ENCODE assay signal across 8 mouse cellular contexts in genomic region chr2:93045129-93045817, GRCm38 (mm10). TPM values are rescaled to one million over a fixed set of nuclear protein-coding genes. Genes with fewer than 3 reads are reported as not detected.
A peak's percentile ranks its signal among the peaks of the same experiment; 100 is the strongest.
DNase-seq lines count a peak whose midpoint lies in the region; ATAC-seq and TF ChIP-seq lines count a peak whose summit lies in the region.

No protein-coding gene starts in this region.

- peak; percentile 98 for ATAC-seq in Patski
- ATAC-seq in hindbrain, embryonic 15.5 days (ENCODE audit: low FRiP score, low read depth): peak; percentile 96

- H3K4me1 ChIP-seq in hindbrain, embryonic 15.5 days (replicated peaks): peaks cover 35% of the 10 kb centered on the region

- in situ Hi-C loops in Patski (cut with MboI; ENCODE audit: low pct_unique_long_range_greater_than_20kb): no loop called here

- peak; percentile 46 for DNase-seq in Patski (ENCODE audit: low read depth, low spot score)
- DNase-seq in cerebellum, postnatal 14 days: peak; percentile 97 to 98
- DNase-seq in frontal cortex, postnatal 25 days (ENCODE audit: low spot score in 2 of 2): peak; percentile 88 to 89
- peak; percentile 85 for DNase-seq in left cerebral cortex, adult 11 months (ENCODE audit: low spot score)
- peak; percentile 97 to 99 for DNase-seq in lung, postnatal 4 days
- peak; percentile 88 for DNase-seq in retina, postnatal 7 days (ENCODE audit: low read depth, low spot score)
- peak; percentile 98 for DNase-seq in urinary bladder, adult 2 months (ENCODE audit: low spot score)

- peak overlapping the region; percentile 88 for H3K9ac ChIP-seq in hindbrain, embryonic 15.5 days

- no peak for TF ChIP-seq CTCF in Patski (IDR thresholded peaks at IDR 0.05)

- WGBS in hindbrain, embryonic 15.5 days: under 1% methylated on average over 49 of the region's 55 CpGs

- CTCF ChIA-PET in Patski (lab: Charles Lee): no interaction called here

- H3K4me3 ChIP-seq in hindbrain, embryonic 15.5 days: peak overlapping the region; percentile 75

- H3K27ac ChIP-seq in hindbrain, embryonic 15.5 days (replicated peaks): peak overlapping the region; percentile 94

- peak overlapping the region; percentile 76 for H3K4me2 ChIP-seq in hindbrain, embryonic 15.5 days

- H3K27me3 ChIP-seq in Patski: no peaks in the 10 kb centered on the region
- H3K27me3 ChIP-seq in hindbrain, embryonic 15.5 days: no peaks in the 10 kb centered on the region

- no peaks in the 10 kb centered on the region for H3K36me3 ChIP-seq in hindbrain, embryonic 15.5 days

- no peaks in the 10 kb centered on the region for H3K9me3 ChIP-seq in hindbrain, embryonic 15.5 days

- POLR2A ChIA-PET in Patski (lab: Charles Lee): no interaction called here

RNA-seq across cellular contexts. Expression of gene Prdm11, which starts 0.7 kb away (rescaled TPM):
- polyA plus RNA-seq in Patski (2021): 4.8 TPM
- 3.7 and 4.1 TPM in 2 replicates for polyA plus RNA-seq in hindbrain, embryonic 15.5 days (2015; fragmentation: Nextera tagmentation; extraction: Ambion mirVana)
- polyA plus RNA-seq in urinary bladder, adult 2 months (2012; rRNA removed): 4.6 and 5.8 TPM in 2 replicates

Comparison
In these comparisons a context has a peak if more than half of its experiments do, and no peak if none do; other contexts are left out.
1. Peak in every context shown above with its lines: DNase-seq, ATAC-seq, H3K4me3 ChIP-seq and H3K27ac ChIP-seq.
2. DNase-seq: peak in every context shown above with its lines; median percentile 98 in lung, postnatal 4 days; 98 in urinary bladder, adult 2 months; 98 in cerebellum, postnatal 14 days; 88 in frontal cortex, postnatal 25 days; 88 in retina, postnatal 7 days; 85 in left cerebral cortex, adult 11 months; 46 in Patski.